In genomic region chr19:57264296-57264947, GRCm38 (mm10) we compare ENCODE assay signal across 15 mouse cellular contexts. TPM values are rescaled to one million over a fixed set of nuclear protein-coding genes. Genes with fewer than 3 reads are reported as not detected.
DNase-seq lines count a peak whose midpoint lies in the region; ATAC-seq and TF ChIP-seq lines count a peak whose summit lies in the region.
"Had no signal": no experiment of that assay in that cellular context is flagged by ENCODE, and none has a peak within 500 bp of the region (broad histone marks: within the 10 kb centered on the region; RNA-seq: fewer than 3 reads in every experiment).

No protein-coding gene starts in this region.

- no peak for TF ChIP-seq CTCF in lung, postnatal 0 days (IDR thresholded peaks at IDR 0.05)

- H3K27ac ChIP-seq in heart, embryonic 10.5 days, result peak overlapping the region; percentile 64; the same call in 1 of the 2 replicates
- peak overlapping the region; percentile 100 for H3K27ac ChIP-seq in brown adipose tissue, adult 24 weeks (replicated peaks; ENCODE audit: low read depth, low read length)
- H3K27ac ChIP-seq in lung, postnatal 0 days (ENCODE audit: low read length), result peak overlapping the region; percentile 43; the same call in 1 of the 2 replicates
- H3K27ac ChIP-seq: embryonic facial prominence, embryonic 13.5 days; liver, embryonic 14.5 days had no signal

- no peaks in the 10 kb centered on the region for H3K9me3 ChIP-seq in heart, embryonic 10.5 days
- no peaks in the 10 kb centered on the region for H3K9me3 ChIP-seq in lung, postnatal 0 days (ENCODE audit: low read length)
- H3K9me3 ChIP-seq: embryonic facial prominence, embryonic 13.5 days had no signal

- H3K27me3 ChIP-seq in heart, embryonic 10.5 days (ENCODE audit: insufficient read depth, poor library complexity, severe bottlenecking), result no peaks in the 10 kb centered on the region
- no peaks in the 10 kb centered on the region for H3K27me3 ChIP-seq in lung, postnatal 0 days (replicated peaks; ENCODE audit: insufficient read depth, low read length)
- H3K27me3 ChIP-seq: CH12.LX; embryonic facial prominence, embryonic 13.5 days had no signal

- H3K4me3 ChIP-seq in heart, embryonic 10.5 days, result 0 out of 2 replicates have a peak overlapping the region, but pooled peaks have one; percentile 5
- peak overlapping the region; percentile 16; the same call in 1 of the 2 replicates for H3K4me3 ChIP-seq in brown adipose tissue, adult 24 weeks (ENCODE audit: insufficient read depth, low read depth, low read length)
- H3K4me3 ChIP-seq in lung, postnatal 0 days (ENCODE audit: low read depth, low read length), result no peak overlapping the region
- H3K4me3 ChIP-seq: embryonic facial prominence, embryonic 13.5 days had no signal

- WGBS in heart, embryonic 10.5 days, result 37% methylated on average over 15 of the region's 15 CpGs
- WGBS in lung, postnatal 0 days, result 30% methylated on average over 15 of the region's 15 CpGs

- H3K36me3 ChIP-seq in heart, embryonic 10.5 days, result no peaks in the 10 kb centered on the region
- H3K36me3 ChIP-seq in lung, postnatal 0 days (ENCODE audit: insufficient read depth, low read length), result no peaks in the 10 kb centered on the region
- H3K36me3 ChIP-seq: embryonic facial prominence, embryonic 13.5 days had no signal

- intact Hi-C loops in heart, postnatal 10 days (cut with DNase I), result no loop called here

- 0 out of 2 replicates have a peak overlapping the region, but pooled peaks have one; percentile 9 for H3K4me2 ChIP-seq in lung, postnatal 0 days (replicated peaks; ENCODE audit: low read depth, low read length)
- H3K4me2 ChIP-seq: embryonic facial prominence, embryonic 13.5 days had no signal

- H3K4me1 ChIP-seq in heart, embryonic 10.5 days, result peaks cover 31% of the 10 kb centered on the region
- peaks cover 49% of the 10 kb centered on the region for H3K4me1 ChIP-seq in brown adipose tissue, adult 24 weeks (ENCODE audit: control insufficient read depth, insufficient read depth, insufficient read length, low read length)
- 0 out of 2 replicates have a peak, but pooled peaks cover 4% of the 10 kb centered on the region for H3K4me1 ChIP-seq in lung, postnatal 0 days (ENCODE audit: insufficient read depth, low read depth, low read length)

- peak; percentile 82 for ATAC-seq in lung, postnatal 0 days
- ATAC-seq in activated CD4-positive, CD25-positive, alpha-beta regulatory T cell, adult 4 months, result no peak
- ATAC-seq: forebrain, postnatal 0 days; midbrain, embryonic 16.5 days had no signal

- H3K9ac ChIP-seq in lung, postnatal 0 days (replicated peaks; ENCODE audit: low read depth), result no peak overlapping the region
- H3K9ac ChIP-seq: embryonic facial prominence, embryonic 13.5 days; forebrain, postnatal 0 days; liver, embryonic 14.5 days had no signal

- no peak for DNase-seq in heart, embryonic 10.5 days (ENCODE audit: low spot score)
- DNase-seq in heart, postnatal 10 days, result no peak
- peak; percentile 8 for DNase-seq in R1 (ENCODE audit: low read depth, low spot score)
- peak; percentile 79 for DNase-seq in lung, postnatal 0 days (ENCODE audit: low spot score)
- DNase-seq in kidney, adult 8-10 months, result no peak
- DNase-seq: adrenal gland, postnatal 36 days; cerebellum, adult 18-20 months; forebrain, postnatal 0 days; left cerebral cortex, postnatal 4 days had no signal

- TF ChIP-seq EP300 in lung, postnatal 0 days (IDR thresholded peaks at IDR 0.05), result peak; percentile 65

RNA-seq across cellular contexts. Expression of gene Ablim1, which starts 50.3 kb away (rescaled TPM):
- polyA plus RNA-seq in heart, embryonic 10.5 days (2016; fragmentation: Nextera tagmentation; extraction: Ambion mirVana), result 41.9 and 60.6 TPM in 2 replicates
- 100 to 1,000 TPM; 397 to 585 TPM for total RNA-seq in heart, postnatal 10 days (2021)
- polyA plus RNA-seq in brown adipose tissue, adult 24 weeks (2012; ENCODE audit: insufficient read depth, insufficient read length, missing spikeins), result 52.5 and 54.2 TPM in 2 replicates
- polyA plus RNA-seq in lung, postnatal 0 days (2015; fragmentation: Nextera tagmentation; extraction: Ambion mirVana), result 50.1 and 50.7 TPM in 2 replicates
- polyA plus RNA-seq in activated CD4-positive, CD25-positive, alpha-beta regulatory T cell, adult 4 months (2017; shearing (Covaris generic)), result 100 to 1,000 TPM; 268 to 273 TPM

Comparison
In these comparisons a context has a peak if more than half of its experiments do, and no peak if none do; other contexts are left out.
1. DNase-seq: peak in R1 (single experiment) and lung, postnatal 0 days (single experiment); none in heart, embryonic 10.5 days (single experiment), heart, postnatal 10 days (0 of 2) and kidney, adult 8-10 months (0 of 2).
2. H3K27ac ChIP-seq: peak in every context shown above with its lines; median percentile 100 in brown adipose tissue, adult 24 weeks; 64 in heart, embryonic 10.5 days; 43 in lung, postnatal 0 days.